Mouse (Mus musculus) CD8-positive naive resting alpha-beta T cell, adult 2 months (primary cell): ENCODE measurements around the gene Gm42906.

Source experiments
- DNase-seq, 2 experiments: peaks; one replicate each; pipeline ENCODE4 v3.0.0; 2022; ENCODE audit warnings: low read depth in 2 of 2, low spot score in 2 of 2

Gene Gm42906

DNA sequence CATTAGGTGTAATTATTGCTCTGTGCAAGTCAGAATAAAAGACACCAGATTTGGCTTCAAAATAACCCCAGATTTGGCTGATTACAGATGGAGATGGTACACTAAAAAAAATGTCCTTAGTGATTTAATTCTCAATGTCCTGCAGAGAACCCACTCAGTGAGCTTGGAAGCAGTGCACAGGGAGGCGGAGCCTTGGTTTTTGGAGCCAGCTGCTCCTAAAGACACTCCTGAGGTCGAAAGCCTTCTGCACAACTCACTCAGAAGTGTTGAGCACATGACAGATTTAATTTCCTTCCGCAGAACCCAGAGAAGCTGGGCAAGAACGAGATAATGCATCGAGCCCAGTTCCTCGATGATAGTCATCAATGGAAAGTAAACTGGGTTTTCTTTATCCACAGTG lies 356.5 kb downstream of the Gm42906 start:
- no peak for DNase-seq

DNA sequence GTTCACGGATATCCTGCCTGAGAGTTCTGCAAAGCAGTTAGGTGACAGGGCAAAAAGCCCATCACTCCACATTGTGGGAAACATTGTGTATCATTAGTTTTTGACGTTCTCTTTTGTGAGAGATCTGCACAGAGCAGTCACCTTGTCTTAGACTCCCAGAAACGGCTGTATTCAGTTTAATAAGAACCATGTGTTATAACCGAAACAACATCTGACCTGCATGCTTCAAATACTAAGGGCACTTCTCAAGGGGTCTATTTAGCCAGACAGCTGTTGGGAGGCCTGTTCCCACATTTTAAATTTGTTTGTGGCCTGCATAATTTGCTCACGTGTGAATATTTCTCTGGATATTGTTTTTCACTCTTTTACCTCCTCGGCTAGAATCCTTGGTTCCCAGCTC lies 357.1 kb downstream of the Gm42906 start:
- DNase-seq = no peak

DNA sequence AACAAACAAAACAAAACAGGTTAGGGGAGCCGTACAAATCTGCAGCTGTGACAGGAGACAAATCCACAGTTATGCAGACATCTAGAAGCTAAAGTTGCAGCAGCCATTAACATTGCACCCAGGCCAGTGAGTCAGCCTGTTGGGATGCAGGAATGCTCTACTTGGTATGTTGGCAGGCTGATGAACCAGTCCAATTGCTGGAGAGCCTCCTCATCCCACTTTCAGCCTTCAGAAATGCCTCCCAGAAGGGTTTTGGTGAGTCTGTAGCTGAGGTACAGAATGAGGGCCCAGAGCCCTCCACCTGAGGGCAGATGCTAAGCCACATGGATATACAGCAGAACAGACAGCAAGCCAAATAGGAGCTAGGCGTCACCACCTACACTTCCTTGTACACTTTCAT lies 358.4 kb downstream of the Gm42906 start:
- no peak for DNase-seq

DNA sequence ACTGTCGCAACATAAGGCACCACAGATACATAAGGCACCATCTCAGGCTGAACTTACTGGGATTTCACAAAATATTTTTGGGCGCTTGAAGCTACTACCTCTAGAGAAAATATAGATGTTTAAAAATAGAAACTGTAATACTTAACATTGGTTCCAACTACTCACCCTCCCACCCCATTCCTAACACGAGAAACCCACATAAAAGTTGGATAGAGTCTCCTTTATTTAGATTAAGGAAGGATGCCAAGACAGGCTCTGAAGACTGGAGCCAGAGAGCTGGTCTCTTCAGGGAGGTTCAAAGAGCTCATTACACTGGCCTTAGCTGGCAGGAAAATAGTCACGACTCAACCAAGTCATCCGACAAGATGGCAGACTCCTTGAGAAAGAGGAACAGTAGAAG lies 361.9 kb downstream of the Gm42906 start:
- no peak for DNase-seq

DNA sequence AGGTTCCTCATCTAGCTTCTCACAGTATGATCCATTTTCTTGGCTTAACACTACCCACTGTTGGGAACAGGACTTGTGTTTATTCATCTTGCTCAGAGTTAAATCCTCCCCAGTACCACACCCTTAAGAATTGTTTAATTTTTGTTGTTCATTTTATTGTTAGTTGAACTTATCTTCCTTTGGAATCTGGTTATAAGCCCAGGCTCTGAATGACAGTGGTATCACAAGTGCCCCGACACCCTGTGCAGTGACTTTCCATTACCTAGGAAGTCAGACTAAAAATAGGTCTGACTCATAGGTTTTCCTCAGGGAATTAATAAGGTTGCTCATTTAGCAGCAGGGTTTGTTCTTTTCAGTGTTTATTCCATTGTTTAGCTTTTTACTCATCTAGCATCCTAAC lies 362.7 kb downstream of the Gm42906 start:
- DNase-seq = no peak

DNA sequence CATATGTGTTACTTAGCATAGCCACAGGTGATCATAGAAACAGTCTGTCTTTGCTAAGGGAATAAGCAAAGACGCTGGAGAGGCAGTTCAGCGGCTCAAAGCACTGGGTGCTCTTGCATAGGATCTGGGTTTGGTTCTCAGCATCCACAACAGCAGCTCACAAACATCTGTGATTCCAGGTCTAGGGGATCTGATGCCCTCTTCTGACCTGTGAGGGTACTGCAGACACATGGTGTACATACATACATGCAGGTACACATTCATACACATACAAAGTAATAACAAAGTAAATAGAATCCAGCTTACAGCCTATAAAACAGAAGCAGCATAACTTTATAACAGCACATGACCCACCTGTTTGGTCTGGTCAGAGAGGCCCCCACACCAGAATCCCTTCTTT lies 366.0 kb downstream of the Gm42906 start:
- no peak for DNase-seq

DNA sequence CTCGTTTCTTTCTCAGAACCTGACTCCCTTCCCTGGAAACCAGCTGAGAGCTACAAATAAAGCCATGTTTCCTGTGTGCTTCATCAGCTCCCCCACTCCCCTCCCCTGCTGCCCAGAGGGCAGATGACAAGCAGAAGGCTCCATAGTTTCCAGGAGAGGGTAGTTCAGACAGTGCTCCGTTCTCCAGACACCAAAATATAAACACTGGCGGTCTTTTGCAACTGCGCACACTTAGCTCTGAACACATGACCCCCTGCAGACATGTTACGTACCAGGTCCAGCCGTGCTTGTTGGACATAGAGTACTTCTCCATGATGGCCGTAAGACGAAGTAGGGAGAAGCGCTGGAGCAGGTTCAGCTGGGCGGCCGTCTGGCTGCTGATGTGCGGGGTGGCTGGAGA lies 367.5 kb downstream of the Gm42906 start:
- DNase-seq = no peak

DNA sequence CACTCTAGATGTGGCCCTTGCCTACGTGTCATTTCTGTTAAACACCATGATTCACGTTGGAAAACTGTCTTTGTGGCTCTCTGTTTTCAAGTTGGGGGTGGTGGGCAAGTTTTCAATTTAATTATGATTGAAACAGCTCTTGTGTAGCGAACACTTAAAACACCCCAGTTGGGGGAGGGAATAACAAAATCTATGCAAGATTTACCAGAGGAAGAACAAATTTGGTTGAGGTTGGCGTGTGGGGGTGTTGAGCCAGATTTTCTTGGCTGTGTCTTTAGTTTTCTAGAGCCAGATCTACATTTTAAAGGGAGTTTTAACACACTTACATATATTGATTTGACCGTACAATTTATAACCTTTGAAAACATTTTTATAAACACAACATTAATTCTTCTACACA lies 368.2 kb downstream of the Gm42906 start:
- no peak for DNase-seq

DNA sequence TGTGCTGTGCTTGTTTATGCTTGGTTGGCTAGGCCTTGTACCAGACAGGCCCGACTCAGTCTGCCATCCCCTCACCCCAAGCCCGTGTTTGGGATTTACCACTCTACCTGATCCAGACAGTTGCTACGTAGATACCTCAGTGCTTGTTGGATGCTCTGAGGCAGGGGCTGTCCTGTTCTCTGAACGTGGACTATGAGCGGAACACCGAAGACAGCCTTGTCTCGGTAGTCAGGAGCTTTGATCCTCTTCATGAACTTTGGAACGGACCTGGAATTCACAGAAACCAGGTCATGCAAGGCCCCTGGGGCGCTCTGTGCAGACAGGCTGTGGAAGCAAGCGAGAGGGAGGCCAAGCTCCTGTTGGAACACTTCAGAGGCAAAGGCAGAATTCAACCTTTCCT lies 368.6 kb downstream of the Gm42906 start:
- no peak for DNase-seq

DNA sequence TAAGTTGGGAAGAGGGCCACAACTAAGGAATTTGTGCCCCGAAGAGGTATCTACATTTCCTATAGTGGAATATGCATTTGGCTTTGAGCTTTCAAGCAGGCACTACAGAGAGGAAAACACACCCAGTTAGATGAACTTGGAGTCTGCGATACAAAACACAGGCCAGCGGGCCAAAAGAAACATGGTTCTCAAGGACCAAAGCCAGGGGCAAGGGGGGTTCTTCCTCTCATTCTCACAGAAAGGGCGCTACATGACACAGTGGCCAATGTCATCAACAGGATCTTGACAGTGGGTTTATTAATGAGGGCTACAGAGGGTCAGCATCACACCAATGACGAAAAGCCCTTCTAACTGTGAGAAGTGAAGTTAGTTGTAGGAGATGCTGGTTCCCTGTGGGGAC lies 370.2 kb downstream of the Gm42906 start:
- no peak for DNase-seq

DNA sequence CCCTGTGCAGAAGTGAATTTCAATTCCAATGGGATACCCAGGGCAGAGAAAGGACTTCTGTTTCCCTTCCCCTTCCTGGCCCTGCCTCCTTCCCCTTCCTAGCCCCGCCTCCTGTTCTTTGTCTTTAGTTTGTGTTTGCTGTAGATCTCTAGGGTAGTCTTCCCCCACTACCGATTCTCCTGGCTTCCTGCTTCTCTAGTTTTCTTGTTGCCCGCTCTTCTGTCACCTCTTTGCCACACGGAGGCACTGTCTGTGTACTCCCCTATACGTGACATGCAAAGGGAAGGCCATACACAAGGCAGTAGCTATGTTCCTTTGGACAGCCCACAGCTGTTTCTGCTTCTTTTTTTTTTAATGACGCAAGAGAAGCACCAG lies 371.1 kb downstream of the Gm42906 start:
- DNase-seq = no peak

DNA sequence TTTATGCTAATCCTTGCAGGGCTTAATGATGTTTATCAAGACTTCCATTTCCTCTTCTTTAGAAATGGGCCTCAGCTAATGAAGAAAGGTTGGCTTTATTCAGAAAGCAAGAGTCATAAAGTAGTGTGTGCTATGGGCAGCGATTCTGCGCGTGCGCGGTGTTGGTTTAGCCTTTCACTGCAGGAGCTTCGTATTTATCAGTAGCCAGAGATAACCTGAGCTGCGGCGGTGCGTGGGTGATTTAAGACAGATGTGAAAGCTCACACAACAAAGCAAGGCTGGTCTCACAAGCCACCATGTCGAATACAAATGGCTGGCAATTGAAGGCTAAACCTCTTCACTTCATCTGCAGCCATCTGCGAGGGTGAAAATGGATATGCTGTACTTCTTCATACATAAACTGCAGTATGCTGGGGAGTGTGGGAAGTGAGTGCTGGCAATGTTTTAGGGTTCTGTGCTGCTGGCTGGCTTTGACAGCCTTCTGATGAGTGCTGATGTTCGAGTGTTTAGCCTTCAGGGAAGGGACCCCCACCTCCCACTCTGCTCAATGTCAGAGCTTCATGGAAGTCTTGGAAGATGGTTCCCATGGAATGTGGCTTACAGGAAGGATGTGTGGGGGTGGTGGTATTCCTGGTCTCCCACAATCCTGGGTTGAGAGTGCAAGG lies 371.6 kb downstream of the Gm42906 start:
- no peak for DNase-seq

DNA sequence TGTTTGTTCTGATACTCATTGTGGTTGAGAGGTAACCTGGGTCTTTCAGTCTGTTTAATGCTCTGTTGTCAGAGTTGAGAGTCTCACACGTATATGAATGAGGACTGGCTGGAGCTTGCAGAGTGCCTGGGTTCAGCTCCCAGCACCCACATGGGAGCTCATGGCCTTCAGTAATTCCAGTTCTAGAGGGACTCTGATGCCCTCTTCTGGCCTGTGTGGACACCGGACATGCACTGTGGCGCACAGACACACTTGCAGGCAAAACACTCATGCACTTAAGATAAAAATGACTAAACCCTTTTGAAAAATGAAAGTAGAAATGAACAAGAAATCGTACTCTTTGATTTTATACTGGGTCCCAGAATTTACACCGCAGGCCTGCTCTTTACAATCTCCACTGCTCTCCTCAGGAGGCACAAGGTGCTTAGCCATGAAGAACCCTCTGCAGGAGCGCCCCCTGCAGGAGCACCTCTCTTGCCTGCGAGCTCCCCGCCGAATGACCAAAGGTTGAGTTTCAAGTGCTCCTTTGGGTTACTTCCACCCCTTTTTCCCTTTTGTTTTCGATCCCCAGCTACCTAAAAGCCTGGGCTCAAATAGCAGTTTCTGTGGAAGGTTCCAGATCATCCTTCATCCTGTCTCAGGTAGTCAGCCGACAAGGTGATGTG lies 372.4 kb downstream of the Gm42906 start:
- DNase-seq = no peak

DNA sequence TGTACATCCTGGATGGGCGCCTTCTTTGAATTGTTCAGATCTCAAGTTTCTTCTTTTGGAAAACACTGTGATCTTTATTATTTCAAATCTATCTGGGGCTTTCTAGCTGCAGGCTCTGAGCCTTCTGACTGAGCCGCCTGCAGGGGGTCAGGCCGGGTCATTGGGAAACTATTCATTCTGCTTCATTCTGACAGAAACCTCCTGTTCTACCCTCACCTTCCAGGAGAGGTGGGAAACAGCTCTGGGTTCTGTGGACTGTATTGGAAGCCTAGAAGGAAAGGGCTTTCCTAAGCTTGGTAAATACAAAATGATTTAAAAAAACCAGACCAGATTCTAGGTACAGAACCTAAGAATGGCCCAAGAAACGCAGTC lies 373.2 kb downstream of the Gm42906 start:
- DNase-seq = no peak

DNA sequence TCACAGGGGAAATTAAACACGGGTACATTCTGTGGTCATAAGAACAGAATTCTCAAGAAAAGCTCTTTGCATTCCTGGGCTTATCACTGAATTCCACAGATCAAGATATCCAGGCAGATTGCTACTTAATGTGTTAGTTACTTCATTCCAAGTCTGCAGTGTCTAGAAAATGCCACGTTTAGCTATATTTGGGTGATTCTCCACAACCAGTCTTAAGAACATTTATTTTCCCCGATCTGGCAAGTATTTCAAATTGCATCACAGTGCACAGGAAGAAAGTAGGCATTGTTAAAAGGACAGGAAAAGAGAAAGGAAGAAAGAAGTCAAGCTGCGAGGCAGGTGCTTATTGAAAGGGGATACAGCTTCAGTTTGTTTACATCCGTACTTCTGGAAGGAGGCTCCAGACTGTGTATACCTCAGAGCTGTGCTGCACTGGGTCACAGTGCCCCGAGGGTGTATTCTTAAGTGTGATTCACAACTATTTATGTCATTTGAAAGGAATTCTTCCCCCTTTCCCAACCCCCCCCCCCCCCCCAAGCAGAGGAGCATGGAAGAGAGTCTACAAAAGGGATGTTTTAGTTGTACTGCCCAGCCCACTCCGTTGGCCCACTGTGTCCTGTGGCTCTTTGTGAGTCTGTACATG lies 373.7 kb downstream of the Gm42906 start:
- no peak for DNase-seq

DNA sequence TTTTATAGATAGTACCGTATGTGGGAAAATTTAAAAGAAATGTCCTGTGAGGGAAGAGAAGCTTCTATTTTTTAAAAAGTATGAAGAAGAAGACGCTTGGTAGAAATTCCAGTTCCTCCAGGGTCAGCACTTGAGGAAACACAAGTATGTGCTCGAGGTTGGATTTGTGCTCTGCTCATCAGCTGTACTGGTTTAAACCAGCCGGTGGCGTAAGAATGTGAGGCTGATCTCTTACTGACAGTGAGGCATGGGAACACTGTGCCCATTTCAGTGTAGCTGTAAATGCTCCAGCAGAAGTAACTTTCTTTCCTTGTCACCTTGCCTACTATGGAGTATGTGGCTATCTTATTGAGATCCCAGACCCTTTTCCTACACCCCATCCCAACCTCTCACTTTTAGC lies 374.8 kb downstream of the Gm42906 start:
- no peak for DNase-seq

DNA sequence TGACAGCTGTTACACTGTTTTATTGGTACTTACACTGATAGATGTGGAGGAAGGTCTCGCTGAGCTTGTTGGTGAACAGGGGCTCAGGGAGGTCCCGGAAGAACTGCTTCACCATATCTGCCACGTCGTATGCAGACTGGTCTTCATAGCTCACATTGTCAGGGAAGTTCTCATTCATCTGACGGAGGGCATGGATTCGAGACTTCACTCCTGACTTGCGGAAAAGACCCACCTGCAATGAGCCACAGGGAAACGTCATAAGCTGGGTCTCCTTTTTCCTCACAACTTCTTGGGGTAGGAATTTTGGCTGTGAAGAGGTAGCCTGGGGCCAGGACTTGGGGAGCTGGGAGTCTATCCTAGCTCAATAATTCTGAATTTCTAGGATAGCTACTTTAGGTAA lies 375.6 kb downstream of the Gm42906 start:
- no peak for DNase-seq

DNA sequence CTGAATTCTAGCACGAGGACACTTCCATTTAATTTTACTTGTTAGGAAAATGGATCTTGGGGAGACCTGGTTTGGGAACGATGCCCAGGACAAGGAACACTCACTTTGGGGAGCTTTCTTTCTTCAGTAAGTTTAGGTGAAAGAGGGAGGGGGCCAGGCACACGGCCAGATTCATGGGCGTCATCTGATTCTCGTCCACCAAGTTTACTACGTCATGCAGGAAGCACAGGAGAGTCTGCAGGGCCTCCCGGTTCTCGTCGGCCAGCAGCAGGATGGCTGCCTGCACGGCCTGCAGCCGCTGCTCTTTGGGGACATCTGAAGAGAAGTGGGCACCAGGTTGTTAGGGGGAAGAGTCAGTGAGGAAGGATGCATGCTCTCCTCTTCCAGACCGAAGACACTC lies 380.5 kb downstream of the Gm42906 start:
- DNase-seq = no peak

DNA sequence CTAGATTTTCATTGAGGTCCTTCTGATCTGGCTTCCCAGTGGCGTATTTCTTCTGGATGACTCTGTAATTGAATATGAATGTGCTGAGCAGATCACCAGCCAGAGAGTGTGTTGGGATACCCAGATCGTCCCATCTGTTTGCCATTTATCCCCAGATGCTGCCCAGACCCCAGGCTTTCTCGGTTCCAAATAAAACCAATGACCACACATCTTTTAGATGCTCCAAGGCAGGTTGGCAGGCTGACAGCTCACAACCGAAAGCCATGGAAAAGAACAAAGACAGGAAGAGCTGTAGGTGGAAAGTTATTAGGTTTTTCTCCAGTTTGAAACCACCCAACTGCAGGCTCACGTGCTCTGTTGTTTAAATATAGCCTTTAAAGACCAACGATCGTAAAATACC lies 381.0 kb downstream of the Gm42906 start:
- DNase-seq = no peak

DNA sequence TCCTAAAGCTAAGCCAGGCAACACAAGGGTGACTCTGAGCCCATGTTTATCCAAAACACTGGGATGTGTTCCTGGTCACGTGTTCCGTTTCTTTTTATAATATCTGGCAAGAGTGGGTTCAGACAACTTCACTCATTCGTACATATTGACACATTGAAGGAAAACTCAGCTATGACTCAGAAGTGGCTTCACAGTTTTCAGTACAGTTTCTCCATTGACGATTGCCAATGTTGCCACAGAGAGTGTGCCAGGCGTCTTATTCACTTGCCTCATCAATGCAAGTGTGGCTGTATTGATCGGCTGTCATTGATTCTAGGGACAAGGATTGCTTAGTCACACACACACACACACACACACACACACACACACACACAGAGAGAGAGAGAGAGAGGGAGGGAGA lies 381.8 kb downstream of the Gm42906 start:
- DNase-seq = no peak

DNA sequence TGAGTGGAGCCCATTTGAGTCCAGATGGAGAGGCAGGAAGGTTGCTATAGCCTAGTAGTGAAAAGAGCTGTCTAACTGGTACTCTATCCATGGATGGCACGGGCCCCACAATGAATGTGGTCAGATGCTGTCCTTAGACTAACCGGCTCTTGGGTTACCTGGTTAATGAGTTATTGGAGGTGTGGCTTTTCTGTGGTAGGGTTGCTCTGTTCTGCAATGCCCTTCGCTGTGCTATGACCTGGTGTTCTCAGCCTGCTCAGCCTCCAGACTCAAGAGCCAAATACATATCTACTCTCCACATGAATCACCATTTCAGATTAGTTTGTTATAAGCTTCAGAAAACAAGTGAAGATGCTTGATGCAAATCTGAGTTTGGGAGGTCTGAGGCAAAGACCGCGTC lies 385.1 kb downstream of the Gm42906 start:
- DNase-seq = no peak

DNA sequence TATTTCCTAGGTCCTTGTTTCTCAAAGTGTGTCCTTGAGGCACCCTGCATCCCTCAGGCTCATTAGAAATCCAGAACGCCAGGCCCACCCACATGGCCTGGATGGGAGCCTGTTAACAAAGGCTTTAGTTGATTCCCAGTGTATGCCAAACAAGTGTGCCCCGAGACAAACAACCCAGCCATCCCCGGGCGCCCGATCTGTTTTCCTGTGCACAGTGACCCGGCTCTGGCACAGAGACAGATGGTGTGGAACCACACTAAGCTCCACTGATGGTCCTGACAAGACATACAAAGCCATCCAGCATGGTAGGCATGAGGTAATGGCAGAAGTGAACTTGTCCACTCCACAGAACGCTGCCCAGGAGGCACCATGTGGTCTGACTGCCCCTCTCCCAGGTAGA lies 390.1 kb downstream of the Gm42906 start:
- no peak for DNase-seq
